Mouse (Mus musculus) midbrain, postnatal 0 days (tissue): ENCODE data around the gene Slf2. TPM values are rescaled to one million over a fixed set of nuclear protein-coding genes. Genes with fewer than 3 reads are reported as not detected.

Experiments
- ATAC-seq: fragments of 200-750 bp; cut with Nextera tagmentation; 2 replicates; pipeline ENCODE4 v1.8.0; 2017; ENCODE audit warnings: moderate number of reproducible peaks, mild to moderate bottlenecking, moderate TSS enrichment, moderate library complexity; ENCODE audit not compliant: low FRiP score
- DNase-seq: peaks from one replicate; pipeline ENCODE4 v3.0.0-alpha.2; 2015; ENCODE audit warnings: low spot score
- H3K27ac ChIP-seq: fragments of 300-500 bp; sonication (generic); 2 replicates; pipeline ENCODE4 v1.5.1; 2014; ENCODE audit warnings: low read depth, mild to moderate bottlenecking, low read length, mixed read lengths
- H3K27me3 ChIP-seq: fragments of 300-500 bp; sonication (generic); 2 replicates; pipeline ENCODE4 v1.6.1; 2014; ENCODE audit warnings: low read length, control low read depth, mixed read lengths; ENCODE audit not compliant: insufficient read depth
- H3K36me3 ChIP-seq: fragments of 300-500 bp; sonication (generic); 2 replicates; pipeline ENCODE4 v1.6.1; 2014; ENCODE audit warnings: low read length, control low read depth, mixed read lengths; ENCODE audit not compliant: insufficient read depth
- H3K4me1 ChIP-seq: fragments of 300-500 bp; sonication (generic); 2 replicates; pipeline ENCODE4 v1.6.1; 2014; ENCODE audit warnings: mild to moderate bottlenecking, control low read depth, antibody characterized with exemption, low read length, mixed read lengths; ENCODE audit not compliant: insufficient read depth
- H3K4me2 ChIP-seq: fragments of 300-500 bp; sonication (generic); 2 replicates; pipeline ENCODE4 v1.6.1; 2014; ENCODE audit warnings: low read depth, mild to moderate bottlenecking, low read length, mixed read lengths; ENCODE audit not compliant: poor library complexity, severe bottlenecking
- H3K4me3 ChIP-seq: fragments of 300-500 bp; sonication (generic); 2 replicates; pipeline ENCODE4 v1.5.1; 2014; ENCODE audit warnings: low read depth, mild to moderate bottlenecking, low read length, moderate library complexity
- H3K9ac ChIP-seq: fragments of 300-500 bp; sonication (generic); replicated peaks from 2 replicates; pipeline ENCODE4 v1.6.1; 2014; ENCODE audit warnings: mild to moderate bottlenecking, low read length, moderate library complexity, mixed read lengths; ENCODE audit not compliant: poor library complexity, severe bottlenecking
- H3K9me3 ChIP-seq: fragments of 300-500 bp; sonication (generic); 2 replicates; pipeline ENCODE4 v1.6.1; 2016; ENCODE audit warnings: low read length, control low read depth
- CTCF ChIP-seq: IDR thresholded peaks from 2 replicates; pipeline ENCODE4 v1.5.1; 2016; ENCODE audit warnings: antibody characterized with exemption, mild to moderate bottlenecking
- WGBS: fragments of 180-500 bp; shearing (Covaris S2); extraction: QIAGEN DNeasy Blood & Tissue Kit; methylation state at CpG from one replicate; pipeline ENCODE4 v1.1.7; 2014; 5-methylcytosine and 5-hydroxymethylcytosine counted together
- polyA plus RNA-seq: library from polyadenylated mRNA; unstranded; fragments of >200 nt; fragmentation: Nextera tagmentation; extraction: Ambion mirVana; gene quantifications from 2 replicates; pipeline ENCODE4 v1.2.1, GENCODE M21; 2015
- total RNA-seq: library from RNA; depleted of rRNA; stranded (reverse); fragments of >200 nt; gene quantifications from 2 replicates; pipeline ENCODE4 v1.2.3, GENCODE M21; 2014

Slf2 gene
- total and polyA plus RNA-seq, 2 experiments from 2014 or later, result 22.6 to 26.8 TPM

DNA sequence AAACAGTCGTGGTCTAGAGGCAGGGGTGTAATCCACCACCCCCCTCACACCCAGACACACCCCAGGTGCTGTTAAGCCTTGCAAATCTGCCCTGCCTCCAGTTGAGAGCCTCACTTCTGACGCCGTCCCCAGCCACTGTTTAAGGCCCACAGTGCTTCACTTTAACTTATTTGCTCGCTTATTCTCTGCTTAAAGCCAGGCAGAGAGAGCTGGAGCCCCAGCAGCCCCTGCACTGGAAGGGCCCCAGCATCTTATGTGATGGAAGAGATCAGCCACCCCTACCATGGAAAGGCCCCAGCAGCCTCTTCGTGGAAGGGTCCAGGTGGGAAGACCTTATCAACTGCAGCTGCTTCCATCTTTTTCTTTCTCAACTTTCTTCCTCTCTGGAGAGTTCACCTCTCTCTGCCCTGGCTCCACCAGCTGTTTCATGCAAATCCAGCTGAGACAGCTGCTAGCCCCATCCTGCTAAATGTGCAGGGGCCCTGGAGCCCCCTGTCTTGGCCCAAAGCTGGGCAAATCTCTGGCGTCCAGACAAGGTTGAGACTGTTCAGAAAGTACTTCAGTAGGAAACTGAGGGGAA, 26.7 kb upstream of the Slf2 start:
- 39% methylated on average over 6 of the region's 6 CpGs for WGBS
- H3K4me2 ChIP-seq, result no peak overlapping the region
- no peak overlapping the region for H3K9ac ChIP-seq
- H3K4me3 ChIP-seq, result no peak overlapping the region
- no peak for TF ChIP-seq CTCF
- ATAC-seq (no peak), DNase-seq (no peak)
- H3K36me3 ChIP-seq, result no peaks in the 10 kb centered on the region
- no peak overlapping the region for H3K27ac ChIP-seq
- peaks cover 6% of the 10 kb centered on the region; the same call in 1 of the 2 replicates for H3K4me1 ChIP-seq
- H3K9me3 ChIP-seq, result no peaks in the 10 kb centered on the region
- no peaks in the 10 kb centered on the region for H3K27me3 ChIP-seq

DNA sequence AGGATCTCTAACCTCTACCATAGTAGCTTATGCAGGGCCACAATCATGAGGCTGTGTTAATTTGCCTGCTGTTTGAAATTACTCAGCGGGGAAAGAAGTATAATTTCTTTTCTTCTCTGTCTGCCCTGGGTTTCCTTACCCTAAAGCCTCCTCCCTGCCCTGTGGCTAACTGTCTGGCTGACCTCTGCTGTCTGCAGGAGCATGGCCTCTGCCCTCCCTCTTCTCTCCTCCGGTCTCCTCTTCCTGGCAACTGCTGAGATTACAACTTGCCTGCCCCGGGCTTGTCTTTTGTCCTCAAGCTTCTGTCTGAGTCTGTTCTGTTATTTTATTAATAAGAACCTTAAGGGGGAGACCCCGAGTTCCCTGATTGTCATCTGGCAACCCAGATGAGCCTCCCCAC, 25.6 kb upstream of the Slf2 start:
- ATAC-seq, result no peak
- Histone ChIP-seq H3K9ac (no peak overlapping the region), H3K4me2 (no peak overlapping the region), H3K36me3 (no peaks in the 10 kb centered on the region), H3K9me3 (no peaks in the 10 kb centered on the region), H3K4me3 (no peak overlapping the region), H3K4me1 (peaks cover 5% of the 10 kb centered on the region; the same call in 1 of the 2 replicates), H3K27me3 (no peaks in the 10 kb centered on the region), H3K27ac (no peak overlapping the region)
- 31% methylated on average over 4 of the region's 4 CpGs for WGBS
- no peak for TF ChIP-seq CTCF
- DNase-seq, result no peak

DNA sequence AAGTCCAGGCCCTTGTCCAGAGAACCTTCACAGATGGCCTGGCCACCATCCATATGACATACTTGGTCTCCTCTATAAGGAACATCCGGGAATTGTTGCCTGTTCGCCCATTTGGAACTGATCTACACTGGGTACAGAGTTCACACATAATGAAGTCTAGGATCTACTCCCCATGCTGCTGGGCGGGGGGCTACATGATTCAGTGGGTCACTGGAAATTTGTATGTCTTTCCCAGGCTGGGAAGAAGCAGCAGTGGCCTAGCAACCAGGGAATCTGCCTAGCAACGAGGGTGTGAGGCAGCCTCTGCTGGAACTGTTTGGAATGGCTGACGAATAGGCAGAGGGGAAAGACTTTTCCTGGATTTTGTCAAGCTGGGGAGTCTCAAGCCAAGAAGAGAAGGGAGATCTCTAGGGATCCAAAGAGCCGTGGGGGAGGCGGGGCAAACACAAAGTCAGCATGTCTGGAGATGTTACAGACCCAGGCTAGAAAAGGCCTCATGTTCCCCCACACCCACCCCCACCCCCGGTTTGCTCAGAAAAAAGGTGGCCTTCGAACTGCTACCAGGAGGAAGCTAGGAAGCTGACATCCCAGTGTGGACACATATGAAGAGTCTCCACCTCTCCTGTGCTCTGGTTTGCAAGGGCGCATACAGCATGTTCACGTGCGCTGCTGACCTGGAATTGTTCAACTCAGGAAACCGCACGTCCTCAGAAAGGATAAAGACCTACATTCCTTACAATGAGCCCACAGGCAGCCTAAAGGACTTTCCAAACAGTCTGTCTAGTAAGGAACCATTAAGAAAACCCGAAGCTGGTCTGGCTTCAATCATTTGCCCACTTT, 22.9 kb upstream of the Slf2 start:
- no peaks in the 10 kb centered on the region for H3K27me3 ChIP-seq
- H3K9ac ChIP-seq, result no peak overlapping the region
- DNase-seq (peak; percentile 68), ATAC-seq (0 out of 2 replicates have a peak, but pooled peaks have one; percentile 56)
- H3K4me1 ChIP-seq, result no peaks in the 10 kb centered on the region; the same call in 1 of the 2 replicates
- no peak overlapping the region for H3K4me2 ChIP-seq
- 45% methylated on average over 15 of the region's 15 CpGs for WGBS
- 0 out of 2 replicates have a peak overlapping the region, but pooled peaks have one; percentile 26 for H3K27ac ChIP-seq
- H3K36me3 ChIP-seq, result no peaks in the 10 kb centered on the region
- no peaks in the 10 kb centered on the region for H3K9me3 ChIP-seq
- peak; percentile 41 for TF ChIP-seq CTCF
- H3K4me3 ChIP-seq, result no peak overlapping the region

DNA sequence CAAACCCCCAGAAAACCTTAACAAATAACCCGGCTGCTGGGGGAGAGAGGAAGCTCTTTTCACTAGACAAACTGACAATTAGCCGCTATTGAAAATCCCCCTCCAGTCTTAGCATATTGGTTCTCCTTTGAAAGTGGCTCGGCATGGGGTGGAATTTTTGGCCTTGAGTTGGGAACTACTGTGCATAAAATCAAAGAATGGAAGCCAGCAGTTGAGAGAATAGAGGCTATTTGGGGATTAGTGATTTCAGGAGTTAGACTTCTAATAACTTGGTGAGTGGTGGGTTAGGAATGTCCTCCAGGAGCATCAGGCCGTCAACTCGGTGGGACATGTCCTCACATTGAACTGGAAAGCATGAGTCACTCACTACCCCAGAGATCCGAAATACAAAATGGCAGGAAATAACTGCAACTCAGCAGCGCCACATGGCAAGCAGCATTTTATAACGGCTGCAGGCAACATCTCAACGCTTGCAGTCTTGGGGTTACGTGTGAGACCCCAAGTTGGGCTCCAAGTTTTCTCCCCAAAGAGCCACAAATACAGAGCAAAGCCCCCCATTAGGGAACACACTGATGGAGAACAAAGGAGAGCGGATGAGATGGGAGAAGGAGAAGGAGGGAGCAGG, 22.0 kb upstream of the Slf2 start:
- Histone ChIP-seq H3K9me3 (no peaks in the 10 kb centered on the region), H3K9ac (no peak overlapping the region), H3K27me3 (no peaks in the 10 kb centered on the region), H3K4me2 (no peak overlapping the region), H3K4me1 (no peaks in the 10 kb centered on the region; the same call in 1 of the 2 replicates), H3K4me3 (no peak overlapping the region), H3K36me3 (no peaks in the 10 kb centered on the region), H3K27ac (no peak overlapping the region)
- no peak for TF ChIP-seq CTCF
- 50% methylated on average over 11 of the region's 11 CpGs for WGBS
- DNase-seq, result peak; percentile 17
- ATAC-seq, result no peak

DNA sequence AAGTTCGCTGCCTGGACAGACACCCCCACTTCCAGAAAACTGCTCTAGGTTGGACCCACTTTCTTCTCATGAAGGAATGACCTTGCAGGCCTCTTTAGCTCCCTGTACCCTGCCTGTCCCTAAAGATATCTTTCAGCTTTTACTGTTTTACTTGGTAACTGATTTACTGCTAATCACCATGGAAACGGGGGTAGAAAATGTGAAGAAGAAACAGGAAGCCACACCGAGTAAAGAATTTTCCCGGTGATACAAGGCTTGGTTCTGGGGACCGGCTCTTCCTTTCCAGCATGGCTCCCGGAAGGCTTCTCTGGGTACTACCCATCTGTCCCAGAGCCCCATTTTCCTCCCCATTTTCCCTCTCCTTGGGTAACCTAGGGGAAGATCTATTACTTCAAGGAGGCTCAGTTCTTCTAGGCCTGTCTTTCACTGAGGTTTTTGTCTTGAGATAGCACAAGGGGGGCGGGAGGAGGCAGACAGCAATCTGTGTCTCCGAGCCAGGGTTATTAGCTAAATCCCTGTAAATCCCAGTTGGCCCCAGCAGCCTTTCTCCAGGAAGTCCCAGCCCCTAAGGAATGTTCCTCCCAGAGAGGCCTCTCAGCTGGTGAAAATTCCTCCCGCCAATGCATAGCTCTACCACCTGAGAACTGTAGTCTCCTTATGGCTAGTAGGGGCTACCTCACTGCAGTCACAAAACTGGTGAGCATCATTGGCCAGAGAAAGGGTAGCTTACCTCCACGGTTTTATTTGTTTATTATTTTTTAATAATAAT, 16.3 kb upstream of the Slf2 start:
- Histone ChIP-seq H3K4me2 (no peak overlapping the region), H3K9me3 (no peaks in the 10 kb centered on the region), H3K27me3 (no peaks in the 10 kb centered on the region), H3K9ac (no peak overlapping the region), H3K4me3 (no peak overlapping the region), H3K36me3 (no peaks in the 10 kb centered on the region), H3K27ac (peak overlapping the region; percentile 33), H3K4me1 (no peaks in the 10 kb centered on the region)
- no peak for TF ChIP-seq CTCF
- DNase-seq (no peak), ATAC-seq (no peak)
- WGBS, result 41% methylated on average over 10 of the region's 10 CpGs
